Mouse (Mus musculus) T-helper 2 cell (primary cell): ENCODE measurements around the gene Tmem45b.

ENCODE experiments used
- in situ Hi-C: fragments of 300-600 bp; cut with MboI, MseI; formaldehyde crosslinking; loops from one replicate; pipeline ENCODE4 v1.15.1; 2025; ENCODE audit warnings: high pct_unique_total_duplicates

Tmem45b gene

GRCm38 (mm10) chr9:31404311-31404710 lies 60.0 kb downstream of the Tmem45b start:
- in situ Hi-C loops, result loop anchor here (25.0 kb wide), 1 partner anchor 967 kb away; the partner anchor contains the start of gene Snx19

GRCm38 (mm10) chr9:31400441-31400840 lies 63.8 kb downstream of the Tmem45b start:
- in situ Hi-C loops, result loop anchor here (25.0 kb wide), 1 partner anchor 963 kb away; the partner anchor contains the start of gene Snx19

GRCm38 (mm10) chr9:31387206-31387605 lies 77.1 kb downstream of the Tmem45b start:
- in situ Hi-C loops, result no loop called here

GRCm38 (mm10) chr9:31386368-31387180 lies 77.7 kb downstream of the Tmem45b start:
- in situ Hi-C loops, result no loop called here

GRCm38 (mm10) chr9:31385947-31386354 lies 78.3 kb downstream of the Tmem45b start, which contains the start of gene Nfrkb:
Gene Nfrkb, plus strand, starts transcription at chr9:31386192.
- in situ Hi-C loops, result no loop called here

DNA sequence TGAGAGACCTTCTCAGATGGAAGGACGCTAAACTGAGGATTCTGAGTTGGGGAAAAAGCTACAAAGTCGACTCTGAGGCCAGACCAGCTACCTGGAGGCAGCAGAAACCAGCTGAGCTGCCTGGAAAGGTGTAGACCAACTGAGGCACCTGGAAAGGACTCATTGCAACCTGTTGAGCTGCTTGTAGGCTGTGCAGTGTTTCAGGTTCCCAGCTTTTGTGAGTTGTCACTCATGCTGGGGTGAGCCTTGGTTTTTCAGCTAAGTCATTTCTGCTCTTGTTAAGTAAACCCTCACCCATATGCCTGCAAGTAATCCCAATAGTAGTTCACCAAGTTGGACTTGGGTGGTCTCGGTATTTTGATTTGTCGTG lies 78.8 kb downstream of the Tmem45b start:
- in situ Hi-C loops, result no loop called here

DNA sequence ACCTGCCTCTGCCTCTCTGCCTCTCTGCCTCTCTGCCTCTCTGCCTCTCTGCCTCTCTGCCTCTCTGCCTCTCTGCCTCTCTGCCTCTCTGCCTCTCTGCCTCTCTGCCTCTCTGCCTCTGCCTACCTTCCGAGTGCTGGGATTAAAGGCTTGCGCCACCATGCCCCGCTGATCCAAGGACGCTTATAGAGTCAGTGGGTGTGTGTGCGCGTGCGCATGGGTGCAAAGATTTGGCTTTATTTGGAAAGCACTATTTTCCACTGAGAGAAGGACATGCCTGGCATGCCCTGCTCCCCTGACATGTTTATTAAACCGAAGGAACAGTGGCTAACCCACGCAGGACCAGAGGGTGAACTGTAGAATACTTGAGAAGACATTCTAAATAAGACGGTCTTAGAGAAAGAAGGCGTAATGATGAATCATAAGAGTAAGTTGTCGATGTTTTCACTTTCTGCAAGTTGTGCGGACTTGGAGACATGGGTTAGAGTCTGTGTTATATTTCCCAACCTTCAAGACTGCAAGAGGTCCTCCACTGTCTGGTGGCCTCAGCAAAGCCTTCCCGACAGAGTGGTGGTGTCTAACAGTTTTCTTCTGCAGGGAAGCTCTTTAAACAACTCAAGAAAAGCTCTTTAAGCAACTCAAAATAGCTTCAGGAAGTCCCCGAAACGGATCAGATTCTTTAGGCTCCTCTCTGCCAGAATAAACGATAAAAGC lies 79.3 kb downstream of the Tmem45b start:
- in situ Hi-C loops, result no loop called here

DNA sequence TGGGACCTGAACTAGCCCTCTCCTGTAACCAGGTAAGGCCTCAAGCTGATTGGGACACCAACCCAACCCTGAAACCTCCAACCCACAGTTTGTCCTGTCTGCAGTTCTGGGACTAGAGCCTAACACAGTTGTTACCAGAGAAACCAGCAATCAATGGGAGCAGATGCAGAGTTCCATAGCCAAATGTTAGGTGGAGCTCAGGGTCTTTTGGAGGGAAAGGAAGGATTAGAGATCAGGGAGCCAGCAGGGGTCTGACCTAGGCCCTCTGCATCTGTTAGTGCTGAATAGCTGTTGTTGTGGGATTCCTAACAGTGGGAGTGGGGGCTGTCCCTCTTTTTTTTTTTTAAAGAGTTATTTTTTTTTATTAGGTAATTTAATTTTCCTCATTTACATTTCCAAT lies 87.6 kb downstream of the Tmem45b start:
- in situ Hi-C loops, result no loop called here
